Mouse (Mus musculus) thymus, adult 2 months (tissue): ENCODE data around the gene Wfdc15b. TPM values are rescaled to one million over a fixed set of nuclear protein-coding genes. Genes with fewer than 3 reads are reported as not detected.
"Not testable (repeated sequence)": the region's sequence is repeated elsewhere in the genome, so short reads cannot be mapped to it uniquely, and the experiment has no call there.

ENCODE experiments used
- DNase-seq: peaks from one replicate; pipeline ENCODE4 v3.0.0; 2021
- H3K27ac ChIP-seq: fragments of 200-500 bp; 2 replicates; pipeline ENCODE4 v1.5.1; 2012; ENCODE audit warnings: low read length, control low read depth; ENCODE audit not compliant: control insufficient read depth, insufficient read depth
- H3K27me3 ChIP-seq: fragments of 200-500 bp; 2 replicates; pipeline ENCODE4 v1.6.1; 2012; ENCODE audit warnings: mild to moderate bottlenecking, low read length, moderate library complexity, mixed read lengths; ENCODE audit not compliant: control insufficient read depth, insufficient read depth
- H3K36me3 ChIP-seq: fragments of 200-500 bp; 2 replicates; pipeline ENCODE4 v1.6.1; 2012; ENCODE audit warnings: mild to moderate bottlenecking, low read length, moderate library complexity; ENCODE audit not compliant: control insufficient read depth, insufficient read depth
- H3K4me1 ChIP-seq: fragments of 200-500 bp; replicated peaks from 2 replicates; pipeline ENCODE4 v1.6.1; 2012; ENCODE audit warnings: low read length; ENCODE audit not compliant: control insufficient read depth, insufficient read depth
- H3K4me3 ChIP-seq: fragments of 200-500 bp; 2 replicates; pipeline ENCODE4 v1.5.1; 2012; ENCODE audit warnings: mild to moderate bottlenecking, low read length, control low read depth, moderate library complexity; ENCODE audit not compliant: control insufficient read depth, insufficient read depth
- CTCF ChIP-seq: fragments of 200-500 bp; IDR thresholded peaks from 2 replicates; pipeline ENCODE4 v1.5.1; 2012; ENCODE audit warnings: mild to moderate bottlenecking, control low read depth, low read length, moderate library complexity, borderline replicate concordance; ENCODE audit not compliant: control insufficient read depth, poor library complexity, insufficient read depth; ENCODE audit errors: extremely low read depth
- POLR2A ChIP-seq: fragments of 200-500 bp; IDR thresholded peaks from 2 replicates; pipeline ENCODE4 v1.6.1; 2012; ENCODE audit warnings: mild to moderate bottlenecking, low read length, control low read depth, moderate library complexity; ENCODE audit not compliant: control insufficient read depth, poor library complexity, insufficient read depth; ENCODE audit errors: extremely low read depth
- WGBS: fragments of 180-500 bp; shearing (Covaris S2); methylation state at CpG from one replicate; pipeline ENCODE4 v1.1.7; 2018; 5-methylcytosine and 5-hydroxymethylcytosine counted together
- polyA plus RNA-seq: library from polyadenylated mRNA; depleted of rRNA; stranded (reverse); fragments of >200 nt; gene quantifications from 2 replicates; pipeline ENCODE4 v1.2.3, GENCODE M21; 2012

The Wfdc15b gene
- polyA plus RNA-seq, 1 experiment = not detected

DNA sequence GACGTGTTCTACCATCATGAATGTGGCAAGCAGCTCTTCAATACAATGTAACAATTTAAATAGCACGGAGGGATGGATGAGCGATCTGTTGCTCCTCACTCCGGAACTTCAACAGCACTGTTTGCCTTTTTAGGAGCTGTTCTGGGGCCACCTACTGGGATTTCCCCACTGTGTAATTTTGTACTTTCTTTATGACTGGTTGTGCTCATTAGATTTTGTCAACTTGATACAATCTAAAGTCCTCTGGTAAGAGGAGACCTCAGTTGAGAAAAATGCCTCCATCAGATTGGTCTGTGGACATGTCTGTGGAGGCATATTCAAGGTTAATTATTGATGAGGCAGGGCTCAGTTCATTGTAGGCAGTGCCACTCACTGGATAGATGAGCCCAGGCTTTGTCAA is 10.6 kb downstream of the Wfdc15b start:
- 90% methylated on average over 4 of the region's 4 CpGs for WGBS
- H3K4me3 ChIP-seq = no peak overlapping the region
- DNase-seq = no peak
- H3K27me3 ChIP-seq = no peaks in the 10 kb centered on the region
- no peak overlapping the region for H3K27ac ChIP-seq
- TF ChIP-seq POLR2A = no peak
- no peak for TF ChIP-seq CTCF
- H3K4me1 ChIP-seq = no peaks in the 10 kb centered on the region
- H3K36me3 ChIP-seq = no peaks in the 10 kb centered on the region

DNA sequence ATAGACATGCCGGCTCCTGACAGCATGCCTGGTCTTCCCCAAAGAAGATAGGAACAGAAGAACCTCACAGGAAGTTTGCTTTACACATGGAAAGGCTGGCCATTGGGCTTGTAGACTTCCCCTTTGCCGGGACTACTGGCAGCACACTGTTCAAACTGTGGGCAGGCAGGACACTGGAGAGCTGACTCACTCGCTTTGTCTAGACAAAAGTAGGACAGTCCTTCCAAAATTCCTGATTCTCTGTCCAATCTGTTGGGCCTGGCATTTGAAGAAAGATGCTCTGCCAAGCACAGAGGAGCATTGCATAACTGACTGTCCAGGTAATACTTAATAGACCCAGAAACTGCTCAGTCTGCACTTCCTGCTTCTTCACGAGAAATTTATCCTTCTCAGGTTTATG is 14.8 kb downstream of the Wfdc15b start:
- no peaks in the 10 kb centered on the region for H3K4me1 ChIP-seq

DNA sequence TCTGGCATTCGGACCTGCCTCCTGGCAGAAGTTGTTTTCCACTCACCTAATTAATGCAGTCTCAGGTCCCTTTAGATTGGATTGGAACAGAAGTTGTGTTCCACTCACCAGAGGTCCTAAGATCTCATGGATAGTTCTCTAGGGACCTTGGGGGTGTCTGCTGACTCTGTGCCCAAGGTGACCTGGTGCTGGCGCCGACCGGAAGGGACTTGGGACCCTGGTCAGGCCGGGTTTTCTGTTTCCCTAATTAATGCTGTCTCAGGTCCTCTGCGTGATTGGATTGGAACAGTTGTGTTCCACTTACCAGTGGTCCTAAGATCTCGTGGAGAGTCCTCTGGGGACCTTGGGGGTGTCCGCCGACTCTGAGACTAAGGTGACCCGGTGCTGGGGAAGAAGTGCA is 15.4 kb downstream of the Wfdc15b start:
- H3K4me1 ChIP-seq, H3K4me3 ChIP-seq, H3K36me3 ChIP-seq, H3K27ac ChIP-seq, H3K27me3 ChIP-seq, DNase-seq: not testable (repeated sequence)
- 95% methylated on average over 10 of the region's 10 CpGs for WGBS

More for the DNA sequence above, 14.8 kb downstream of the Wfdc15b start:
- no peaks in the 10 kb centered on the region for H3K36me3 ChIP-seq
- no peak overlapping the region for H3K4me3 ChIP-seq
- WGBS = 49% methylated on average over 4 of the region's 4 CpGs
- DNase-seq = no peak
- no peak overlapping the region for H3K27ac ChIP-seq
- no peaks in the 10 kb centered on the region for H3K27me3 ChIP-seq
- no peak for TF ChIP-seq CTCF
- TF ChIP-seq POLR2A = no peak

DNA sequence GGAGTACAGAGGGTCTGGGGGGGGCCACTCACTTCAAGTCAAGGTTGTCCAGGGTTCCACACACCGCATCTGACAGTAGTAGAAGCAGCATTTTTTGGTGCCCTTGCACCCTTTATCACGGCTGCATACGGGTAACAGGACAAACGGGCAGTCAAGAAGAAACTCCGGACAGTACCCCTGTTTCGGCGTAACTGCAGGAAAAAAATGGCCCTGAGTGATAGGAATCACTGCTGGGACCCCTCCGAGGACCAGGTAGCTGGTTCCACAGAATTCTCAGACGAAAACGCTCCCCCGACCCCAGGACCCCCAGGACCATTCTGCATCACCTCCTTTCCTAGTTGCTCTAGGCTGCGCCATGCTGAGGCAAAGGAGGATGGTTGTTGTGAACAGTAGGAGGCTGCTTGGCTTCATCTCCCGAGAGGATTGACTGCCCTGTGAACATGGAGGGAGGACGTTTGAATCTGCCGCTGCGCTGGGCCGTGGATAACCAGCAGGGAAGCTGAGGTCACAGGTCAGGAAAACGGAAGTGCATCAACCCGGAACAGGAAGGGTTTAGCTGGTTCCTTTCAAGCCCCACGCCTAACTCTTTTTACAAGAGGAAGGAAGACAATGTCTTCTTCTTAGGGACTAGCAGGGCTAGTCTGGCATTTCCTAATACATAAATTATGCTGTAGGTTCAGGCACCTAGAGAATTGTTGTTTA is 21.7 kb downstream of the Wfdc15b start, which contains the start of gene Wfdc15a:
TSS of gene Wfdc15a (minus strand) at position 505 of the 702 bp plus-strand sequence.
- Histone ChIP-seq H3K27me3 (no peaks in the 10 kb centered on the region), H3K4me1 (no peaks in the 10 kb centered on the region), H3K4me3 (no peak within 1 kb of the TSS), H3K27ac (no peak within 1 kb of the TSS), H3K36me3 (no peaks in the 10 kb centered on the region)
- no peak for DNase-seq
- 85% methylated on average over 20 of the region's 20 CpGs for WGBS
- TF ChIP-seq CTCF (no peak), POLR2A (no peak)

DNA sequence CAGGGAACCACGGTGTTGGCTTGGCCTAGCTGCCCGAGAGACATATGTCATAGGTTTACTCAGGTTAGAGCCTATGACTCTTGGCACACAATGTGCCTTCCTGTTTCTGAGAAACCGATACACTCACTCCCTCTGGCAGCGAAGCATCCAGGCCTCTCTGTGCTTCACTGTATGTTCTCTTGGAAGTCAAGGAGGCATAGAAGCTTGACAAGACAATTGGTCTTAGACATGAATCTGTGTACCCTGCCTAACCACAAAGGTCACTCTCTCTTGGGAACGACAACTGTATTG is 24.8 kb downstream of the Wfdc15b start:
- H3K27ac ChIP-seq = no peak overlapping the region
- TF ChIP-seq POLR2A (no peak), CTCF (no peak)
- no peak for DNase-seq
- H3K4me3 ChIP-seq = no peak overlapping the region
- no peaks in the 10 kb centered on the region for H3K27me3 ChIP-seq
- no peaks in the 10 kb centered on the region for H3K36me3 ChIP-seq
- no peaks in the 10 kb centered on the region for H3K4me1 ChIP-seq
- WGBS = 91% methylated on average over 5 of the region's 5 CpGs

DNA sequence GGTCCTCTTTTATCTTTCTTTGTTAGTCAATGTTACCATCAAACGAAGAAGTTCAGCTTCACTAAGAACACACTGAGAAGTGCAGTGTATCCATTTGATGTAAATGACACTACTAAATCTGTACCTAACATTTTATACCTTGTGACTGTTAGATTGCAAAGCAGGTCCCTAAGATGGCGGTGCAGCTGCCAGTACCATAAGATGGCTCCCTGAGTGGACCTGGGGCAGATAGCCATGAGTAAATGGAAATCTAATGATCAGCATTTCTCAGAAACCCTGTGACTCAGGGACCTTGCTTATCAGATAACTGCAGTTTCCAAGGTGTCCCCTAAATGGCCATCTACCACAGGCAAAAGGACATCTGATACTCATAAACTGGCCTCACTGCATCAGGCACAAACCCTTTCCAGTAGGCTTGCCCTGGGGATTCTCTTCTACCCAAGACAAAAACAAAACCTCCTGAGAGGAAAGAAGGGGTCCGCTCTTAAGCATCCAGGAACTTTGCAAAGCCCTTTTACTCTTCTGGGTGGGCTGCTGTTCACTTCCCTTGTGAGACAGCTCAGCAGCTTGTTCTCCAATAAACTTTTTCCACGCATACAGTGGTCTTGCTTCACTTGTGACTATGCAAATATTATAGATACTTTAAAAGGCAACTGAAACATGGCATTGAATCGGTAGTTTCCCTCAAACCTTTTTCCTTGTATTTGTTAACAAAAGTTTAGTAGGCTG is 25.3 kb downstream of the Wfdc15b start:
- WGBS = 91% methylated on average over 5 of the region's 5 CpGs
- Histone ChIP-seq H3K4me1 (no peaks in the 10 kb centered on the region), H3K27me3 (no peaks in the 10 kb centered on the region), H3K36me3 (no peaks in the 10 kb centered on the region), H3K27ac (no peak overlapping the region), H3K4me3 (no peak overlapping the region)
- DNase-seq = no peak
- TF ChIP-seq CTCF (no peak), POLR2A (no peak)
